Mouse (Mus musculus) bone marrow, adult 2 months (tissue): ENCODE data around the gene Gm12695.

Experiments
- CTCF ChIP-seq: fragments of 200-500 bp; IDR thresholded peaks from 2 replicates; pipeline ENCODE4 v1.5.1; 2011; ENCODE audit warnings: low read length, control low read depth; ENCODE audit not compliant: control insufficient read depth, insufficient read depth
- POLR2A ChIP-seq: fragments of 200-500 bp; IDR thresholded peaks from 2 replicates; pipeline ENCODE4 v1.6.1; 2011; ENCODE audit warnings: low read depth, mild to moderate bottlenecking, control low read depth, low read length, borderline replicate concordance; ENCODE audit not compliant: control insufficient read depth

- TF ChIP-seq CTCF (no peak), POLR2A (no peak)
Measured at GRCm38 (mm10) chr4:96772966-96773566, 11.9 kb downstream of the Gm12695 start.
